Mouse (Mus musculus) forebrain, embryonic 12.5 days (tissue): ENCODE results near the gene Mrpl36. TPM values are rescaled to one million over a fixed set of nuclear protein-coding genes. Genes with fewer than 3 reads are reported as not detected.
A peak's percentile ranks its signal among the peaks of the same experiment; 100 is the strongest.

Experiments
- ATAC-seq: fragments of 200-750 bp; cut with Nextera tagmentation; 2 replicates; pipeline ENCODE4 v1.8.0; 2017; ENCODE audit warnings: moderate TSS enrichment; ENCODE audit not compliant: low FRiP score
- H3K27ac ChIP-seq: fragments of 300-500 bp; sonication (generic); 2 replicates; pipeline ENCODE4 v1.5.1; 2016; ENCODE audit warnings: mild to moderate bottlenecking
- H3K27me3 ChIP-seq: fragments of 300-500 bp; sonication (generic); 2 replicates; pipeline ENCODE4 v1.6.1; 2016; ENCODE audit warnings: mild to moderate bottlenecking
- H3K36me3 ChIP-seq: fragments of 300-500 bp; sonication (generic); replicated peaks from 2 replicates; pipeline ENCODE4 v1.6.1; 2016; ENCODE audit warnings: mild to moderate bottlenecking
- H3K4me1 ChIP-seq: fragments of 300-500 bp; sonication (generic); 2 replicates; pipeline ENCODE4 v1.6.1; 2016
- H3K4me2 ChIP-seq: fragments of 300-500 bp; sonication (generic); 2 replicates; pipeline ENCODE4 v1.6.1; 2016; ENCODE audit warnings: mild to moderate bottlenecking, moderate library complexity
- H3K4me3 ChIP-seq: fragments of 300-500 bp; sonication (generic); replicated peaks from 2 replicates; pipeline ENCODE4 v1.5.1; 2016; ENCODE audit warnings: mild to moderate bottlenecking
- H3K9ac ChIP-seq: fragments of 300-500 bp; sonication (generic); 2 replicates; pipeline ENCODE4 v1.6.1; 2016; ENCODE audit warnings: mild to moderate bottlenecking
- H3K9me3 ChIP-seq: fragments of 300-500 bp; sonication (generic); 2 replicates; pipeline ENCODE4 v1.6.1; 2016
- WGBS: fragments of 180-500 bp; shearing (Covaris S2); methylation state at CpG from one replicate; pipeline ENCODE4 v1.1.7; 2016; 5-methylcytosine and 5-hydroxymethylcytosine counted together
- polyA plus RNA-seq: library from polyadenylated mRNA; unstranded; fragments of >200 nt; fragmentation: Nextera tagmentation; extraction: Ambion mirVana; gene quantifications from 2 replicates; pipeline ENCODE4 v1.2.1, GENCODE M21; 2016

Mrpl36 gene
- polyA plus RNA-seq, 1 experiment from 2014 or later, result 115 TPM

- Histone ChIP-seq H3K9me3 (no peaks in the 10 kb centered on the region), H3K9ac (no peak overlapping the region), H3K4me3 (no peak overlapping the region), H3K27ac (no peak overlapping the region), H3K27me3 (peaks cover 31% of the 10 kb centered on the region), H3K4me2 (no peak overlapping the region), H3K36me3 (no peaks in the 10 kb centered on the region), H3K4me1 (peaks cover 22% of the 10 kb centered on the region)
- ATAC-seq, result peak; percentile 69; the same call in 1 of the 2 replicates
- 23% methylated on average over 8 of the region's 8 CpGs for WGBS
These were observed 18.0 kb upstream of the Mrpl36 start for GRCm38 (mm10) chr13:73310183-73310929.

- H3K4me2 ChIP-seq, result no peak overlapping the region
- H3K36me3 ChIP-seq, result peaks cover 70% of the 10 kb centered on the region
- ATAC-seq, result no peak
- no peak overlapping the region for H3K27ac ChIP-seq
- no peak overlapping the region for H3K4me3 ChIP-seq
- H3K9me3 ChIP-seq, result 0 out of 2 replicates have a peak, but pooled peaks cover 9% of the 10 kb centered on the region
- 0 out of 2 replicates have a peak, but pooled peaks cover 3% of the 10 kb centered on the region for H3K4me1 ChIP-seq
- no peak overlapping the region for H3K9ac ChIP-seq
- no peaks in the 10 kb centered on the region for H3K27me3 ChIP-seq
- WGBS, result 97% methylated on average over 4 of the region's 4 CpGs
These were observed 8.3 kb upstream of the Mrpl36 start for GRCm38 (mm10) chr13:73320048-73320447.

- ATAC-seq, result no peak
- no peak overlapping the region for H3K4me3 ChIP-seq
- no peak overlapping the region for H3K4me2 ChIP-seq
- peaks cover 9% of the 10 kb centered on the region for H3K4me1 ChIP-seq
- no peaks in the 10 kb centered on the region for H3K9me3 ChIP-seq
- H3K36me3 ChIP-seq, result peaks cover 61% of the 10 kb centered on the region
- no peak overlapping the region for H3K9ac ChIP-seq
- H3K27me3 ChIP-seq, result no peaks in the 10 kb centered on the region
- WGBS, result 87% methylated on average over 10 of the region's 10 CpGs
- no peak overlapping the region for H3K27ac ChIP-seq
These were observed 5.7 kb upstream of the Mrpl36 start for GRCm38 (mm10) chr13:73322626-73323025.

- Histone ChIP-seq H3K4me3 (no peak overlapping the region), H3K27ac (no peak overlapping the region), H3K27me3 (no peaks in the 10 kb centered on the region), H3K9me3 (no peaks in the 10 kb centered on the region), H3K9ac (no peak overlapping the region), H3K4me2 (no peak overlapping the region), H3K36me3 (peaks cover 54% of the 10 kb centered on the region), H3K4me1 (peaks cover 11% of the 10 kb centered on the region)
- WGBS, result 94% methylated on average over 4 of the region's 4 CpGs
- ATAC-seq, result no peak
These were observed 4.9 kb upstream of the Mrpl36 start for GRCm38 (mm10) chr13:73323406-73323805.

- peak overlapping the region; percentile 56 for H3K27ac ChIP-seq
- peak; percentile 91 for ATAC-seq
- no peaks in the 10 kb centered on the region for H3K27me3 ChIP-seq
- H3K4me1 ChIP-seq, result peaks cover 24% of the 10 kb centered on the region
- peak overlapping the region; percentile 85 for H3K9ac ChIP-seq
- peak overlapping the region; percentile 96 for H3K4me2 ChIP-seq
- peaks cover 6% of the 10 kb centered on the region for H3K36me3 ChIP-seq
- H3K9me3 ChIP-seq, result no peaks in the 10 kb centered on the region
- peak overlapping the region; percentile 84 for H3K4me3 ChIP-seq
- WGBS, result under 1% methylated on average over 42 of the region's 42 CpGs
These were observed 2.7 kb downstream of the Mrpl36 start for GRCm38 (mm10) chr13:73330844-73331501.

DNA sequence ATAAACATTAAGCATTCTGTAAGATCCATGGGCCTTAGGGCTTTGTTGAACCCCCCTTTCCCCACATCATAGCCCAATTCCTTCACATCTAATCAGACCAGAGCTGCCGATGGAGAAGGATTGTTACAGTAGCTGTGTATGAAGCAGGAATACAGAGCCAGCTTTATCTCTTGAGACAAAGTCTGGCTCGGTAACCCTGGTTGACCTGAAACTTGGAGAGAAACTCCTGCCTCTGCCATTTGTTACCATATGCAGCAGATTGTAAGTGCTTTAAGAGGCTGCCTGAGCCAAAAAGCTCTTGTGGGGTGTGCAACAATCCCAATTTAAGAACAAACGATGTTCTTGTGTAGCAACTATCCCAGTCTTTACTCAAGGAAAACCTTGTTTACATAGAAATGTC lies 3.4 kb downstream of the Mrpl36 start:
- no peak overlapping the region for H3K27ac ChIP-seq
- WGBS, result 74% methylated on average over 3 of the region's 3 CpGs
- no peak for ATAC-seq
- peak overlapping the region; percentile 85 for H3K9ac ChIP-seq
- peak overlapping the region; percentile 96 for H3K4me2 ChIP-seq
- peaks cover 26% of the 10 kb centered on the region for H3K4me1 ChIP-seq
- H3K9me3 ChIP-seq, result no peaks in the 10 kb centered on the region
- H3K27me3 ChIP-seq, result no peaks in the 10 kb centered on the region
- peak overlapping the region; percentile 84 for H3K4me3 ChIP-seq
- H3K36me3 ChIP-seq, result no peaks in the 10 kb centered on the region

GRCm38 (mm10) chr13:73336753-73337152 lies 8.4 kb downstream of the Mrpl36 start:
- H3K27ac ChIP-seq, result no peak overlapping the region
- no peak; the same call in 1 of the 2 replicates for ATAC-seq
- 51% methylated on average over 7 of the region's 7 CpGs for WGBS

GRCm38 (mm10) chr13:73345102-73345890 lies 17.0 kb downstream of the Mrpl36 start:
- Histone ChIP-seq H3K9ac (no peak overlapping the region), H3K4me2 (no peak overlapping the region), H3K27me3 (no peaks in the 10 kb centered on the region), H3K36me3 (no peaks in the 10 kb centered on the region), H3K4me1 (no peaks in the 10 kb centered on the region), H3K4me3 (no peak overlapping the region), H3K9me3 (no peaks in the 10 kb centered on the region), H3K27ac (no peak overlapping the region)
- WGBS, result 79% methylated on average over 9 of the region's 9 CpGs
- ATAC-seq, result no peak

More at GRCm38 (mm10) chr13:73336753-73337152, 8.4 kb downstream of the Mrpl36 start:
- no peaks in the 10 kb centered on the region for H3K36me3 ChIP-seq
- H3K9ac ChIP-seq, result no peak overlapping the region
- H3K27me3 ChIP-seq, result no peaks in the 10 kb centered on the region
- H3K4me3 ChIP-seq, result no peak overlapping the region
- H3K9me3 ChIP-seq, result no peaks in the 10 kb centered on the region
- peaks cover 8% of the 10 kb centered on the region for H3K4me1 ChIP-seq
- no peak overlapping the region for H3K4me2 ChIP-seq

GRCm38 (mm10) chr13:73346131-73346530 lies 17.8 kb downstream of the Mrpl36 start:
- no peak overlapping the region for H3K4me2 ChIP-seq

GRCm38 (mm10) chr13:73346743-73347142 lies 18.4 kb downstream of the Mrpl36 start:
- no peak overlapping the region for H3K4me3 ChIP-seq
- no peaks in the 10 kb centered on the region for H3K9me3 ChIP-seq
- no peak overlapping the region for H3K27ac ChIP-seq
- no peaks in the 10 kb centered on the region for H3K36me3 ChIP-seq
- H3K27me3 ChIP-seq, result no peaks in the 10 kb centered on the region
- no peak overlapping the region for H3K9ac ChIP-seq
- H3K4me2 ChIP-seq, result no peak overlapping the region
- no peaks in the 10 kb centered on the region for H3K4me1 ChIP-seq
- 82% methylated on average over 4 of the region's 4 CpGs for WGBS
- ATAC-seq, result no peak

More at GRCm38 (mm10) chr13:73346131-73346530, 17.8 kb downstream of the Mrpl36 start:
- H3K27ac ChIP-seq, result no peak overlapping the region
- ATAC-seq, result no peak
- H3K36me3 ChIP-seq, result no peaks in the 10 kb centered on the region
- no peaks in the 10 kb centered on the region for H3K4me1 ChIP-seq
- H3K9ac ChIP-seq, result no peak overlapping the region
- H3K27me3 ChIP-seq, result no peaks in the 10 kb centered on the region
- WGBS, result 33% methylated on average over 2 of the region's 2 CpGs
- no peak overlapping the region for H3K4me3 ChIP-seq
- H3K9me3 ChIP-seq, result no peaks in the 10 kb centered on the region

GRCm38 (mm10) chr13:73347171-73347570 lies 18.9 kb downstream of the Mrpl36 start:
- ATAC-seq, result no peak
- no peak overlapping the region for H3K27ac ChIP-seq
- no peaks in the 10 kb centered on the region for H3K4me1 ChIP-seq

More at GRCm38 (mm10) chr13:73347171-73347570, 18.9 kb downstream of the Mrpl36 start:
- H3K9ac ChIP-seq, result no peak overlapping the region
- H3K4me3 ChIP-seq, result no peak overlapping the region
- no peaks in the 10 kb centered on the region for H3K27me3 ChIP-seq
- H3K4me2 ChIP-seq, result no peak overlapping the region
- no peaks in the 10 kb centered on the region for H3K36me3 ChIP-seq
- no peaks in the 10 kb centered on the region for H3K9me3 ChIP-seq
- WGBS, result 74% methylated on average over 3 of the region's 3 CpGs
